Mouse (Mus musculus): ENCODE data around the gene Rundc3a.
"Not testable (repeated sequence)": the region's sequence is repeated elsewhere in the genome, so short reads cannot be mapped to it uniquely, and the experiment has no call there.

Gene Rundc3a

DNA sequence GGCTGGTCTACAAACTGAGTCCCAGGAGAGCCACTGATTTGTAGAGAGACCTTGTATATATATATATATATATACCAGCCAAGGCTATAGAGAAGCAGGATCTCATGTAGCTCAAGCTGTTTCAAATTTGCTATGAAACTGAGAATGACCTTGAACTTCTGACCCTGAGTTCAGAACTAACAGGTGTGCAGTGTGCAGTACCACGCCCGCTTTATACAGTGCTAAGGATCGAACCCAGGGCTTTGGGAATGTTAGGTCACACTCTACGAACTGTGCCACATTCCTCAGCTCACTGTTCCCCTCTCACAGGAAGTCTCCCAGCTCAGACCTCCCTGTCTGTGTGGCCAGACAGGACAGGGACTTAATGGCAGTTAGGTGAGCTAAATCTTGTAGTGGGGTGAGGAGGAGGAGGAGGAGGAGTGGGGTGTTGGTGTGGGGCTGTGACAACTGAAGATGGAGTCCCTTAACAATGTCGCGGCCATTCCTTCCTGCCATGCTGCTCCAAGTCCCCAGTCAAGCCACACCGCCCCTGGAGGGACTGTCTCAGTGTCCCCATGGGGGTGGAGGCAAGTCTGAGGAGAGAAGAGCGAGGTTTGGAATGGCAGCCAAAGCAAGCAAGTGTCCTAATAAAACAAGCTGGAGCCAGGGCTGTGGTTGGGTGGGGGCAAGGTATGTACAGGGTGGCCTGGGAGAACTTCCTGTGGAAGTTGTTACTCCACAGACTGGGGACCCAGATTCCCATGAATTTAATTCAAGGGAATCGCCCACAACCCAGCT lies 25.5 kb upstream of the Rundc3a start:
- intact Hi-C loops (cut with DNase I): no loop called here

DNA sequence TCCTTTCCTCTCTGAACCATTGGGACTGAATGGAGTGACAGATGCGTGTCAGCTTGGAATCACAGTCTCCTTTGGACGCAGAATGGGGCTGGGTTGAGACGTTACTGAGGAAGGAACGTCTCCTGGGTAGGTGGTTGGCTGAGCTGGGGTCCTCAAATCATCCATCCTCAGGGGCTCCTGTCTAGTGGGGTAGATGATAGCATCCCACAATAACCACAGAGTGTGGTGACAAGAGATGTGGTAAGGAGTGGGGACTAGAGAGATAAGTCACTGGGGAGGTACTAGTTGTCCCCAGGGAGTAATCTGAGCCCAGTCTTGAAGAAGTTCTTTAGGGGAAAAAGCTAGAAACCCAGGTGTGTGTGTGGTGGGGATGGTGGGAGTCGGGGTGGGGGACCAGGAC lies 24.9 kb upstream of the Rundc3a start:
- intact Hi-C loops (cut with DNase I): no loop called here

DNA sequence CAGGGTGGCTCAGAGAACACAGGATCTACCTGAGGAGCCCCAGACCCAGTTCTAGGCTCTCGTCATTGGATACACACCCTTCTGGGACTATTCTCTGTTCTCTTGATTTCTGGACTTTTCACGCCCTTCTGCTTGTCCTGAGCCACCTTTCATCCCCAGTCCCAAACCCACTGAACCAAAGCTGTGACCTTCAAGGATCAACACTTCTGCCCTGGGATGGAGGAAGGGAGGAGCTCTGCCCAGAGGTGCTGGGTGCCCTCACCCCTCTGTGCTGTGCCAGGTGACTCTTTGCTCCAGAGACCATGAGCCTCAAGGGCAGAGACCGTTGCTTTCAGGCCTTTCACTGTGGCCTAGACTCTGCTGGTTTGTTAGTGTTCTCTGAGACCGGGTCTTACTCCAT lies 23.9 kb upstream of the Rundc3a start:
- intact Hi-C loops (cut with DNase I): no loop called here

DNA sequence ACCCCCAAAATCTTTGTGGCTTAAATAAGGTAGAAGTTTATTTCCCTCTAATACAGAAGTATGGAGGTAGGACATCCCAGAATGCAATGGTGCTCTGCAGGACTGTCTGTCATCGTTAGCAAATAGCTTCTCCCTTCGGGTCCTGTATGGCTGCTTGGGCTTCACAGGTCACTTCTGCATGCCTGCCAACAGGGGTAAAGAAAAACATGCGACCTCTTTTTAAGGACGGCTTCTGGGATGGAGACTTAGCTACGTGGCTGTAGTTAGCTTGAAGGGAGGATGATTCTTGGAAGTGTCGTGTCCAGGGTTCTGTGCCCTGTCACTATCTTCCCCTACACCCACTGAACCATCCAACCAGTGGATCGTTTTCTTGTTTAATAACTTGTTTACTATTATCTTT lies 22.9 kb upstream of the Rundc3a start:
- intact Hi-C loops (cut with DNase I): no loop called here

DNA sequence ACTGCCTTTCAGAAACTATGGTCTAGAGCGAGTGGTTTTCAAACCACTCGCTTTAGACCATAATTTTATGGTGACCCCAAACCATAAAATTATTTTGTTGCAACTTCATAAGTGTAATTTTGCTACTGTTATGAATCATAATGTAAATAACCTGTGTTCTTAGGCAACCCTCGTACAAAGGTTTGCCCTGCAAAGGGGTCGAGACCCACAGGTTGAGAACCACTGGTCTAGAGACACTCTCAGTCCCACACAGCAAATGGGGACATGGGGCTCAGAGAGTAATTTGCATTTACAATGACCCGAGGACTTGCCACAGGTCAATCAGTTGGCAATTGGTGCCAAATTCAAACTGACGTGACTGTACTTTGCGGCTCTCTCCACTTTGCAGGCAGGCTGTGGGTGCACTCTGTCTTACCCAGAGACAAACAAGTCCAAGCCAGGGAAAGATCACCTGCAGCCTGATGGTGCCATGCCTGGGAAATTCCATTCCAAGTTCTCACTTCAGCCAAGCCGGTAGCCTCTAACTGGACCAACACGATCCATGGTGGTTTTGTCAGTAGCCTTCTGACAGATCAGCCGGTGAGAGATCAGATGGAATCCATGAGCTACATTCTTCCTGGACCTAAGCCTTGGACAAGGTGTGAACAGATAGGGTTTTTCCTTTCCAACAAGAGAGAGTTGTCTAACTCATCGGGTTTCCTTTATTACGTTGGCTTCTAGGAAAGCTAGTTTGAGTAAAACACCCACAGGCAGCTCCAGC lies 21.1 kb upstream of the Rundc3a start:
- intact Hi-C loops (cut with DNase I): no loop called here

DNA sequence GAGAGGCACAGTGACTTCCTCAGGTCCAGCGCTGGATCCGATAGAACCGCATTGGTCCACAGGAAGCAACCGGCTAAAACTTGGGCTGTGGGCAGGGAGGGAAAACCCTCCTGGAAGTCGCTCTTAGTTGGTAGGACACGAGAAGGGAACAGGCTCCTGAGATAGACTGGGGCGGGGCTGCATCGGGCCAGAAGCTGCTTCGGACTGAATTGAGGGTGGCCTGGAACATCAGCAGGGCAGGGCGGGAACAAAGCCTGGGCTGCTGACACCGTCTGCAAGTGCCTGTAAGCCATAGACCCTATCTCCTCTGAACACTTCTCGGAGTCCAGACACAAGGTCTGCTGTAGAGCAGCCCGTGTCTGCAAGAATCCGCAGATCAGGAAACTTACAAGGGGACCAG lies 20.3 kb upstream of the Rundc3a start:
- intact Hi-C loops (cut with DNase I): no loop called here

DNA sequence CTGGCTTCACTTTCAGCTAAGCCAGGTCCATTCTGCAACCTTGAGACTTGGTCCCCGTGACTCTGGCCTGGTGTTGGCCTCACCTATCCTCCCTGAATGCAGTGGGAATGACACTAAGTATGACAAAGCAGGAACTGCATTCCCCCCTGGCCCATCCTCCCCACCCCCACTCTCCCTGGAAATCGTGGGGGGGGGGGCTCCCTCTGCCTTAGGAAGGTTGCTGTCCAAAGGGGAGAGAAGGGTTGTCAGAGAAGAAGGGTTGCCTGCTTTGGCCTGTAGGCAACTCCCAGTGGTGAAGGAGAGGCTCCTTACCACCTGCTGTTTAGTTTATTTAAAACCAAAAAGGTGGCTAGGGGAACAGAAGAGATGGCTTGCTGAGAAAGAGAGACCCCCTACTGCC lies 19.6 kb upstream of the Rundc3a start:
- intact Hi-C loops (cut with DNase I): no loop called here

DNA sequence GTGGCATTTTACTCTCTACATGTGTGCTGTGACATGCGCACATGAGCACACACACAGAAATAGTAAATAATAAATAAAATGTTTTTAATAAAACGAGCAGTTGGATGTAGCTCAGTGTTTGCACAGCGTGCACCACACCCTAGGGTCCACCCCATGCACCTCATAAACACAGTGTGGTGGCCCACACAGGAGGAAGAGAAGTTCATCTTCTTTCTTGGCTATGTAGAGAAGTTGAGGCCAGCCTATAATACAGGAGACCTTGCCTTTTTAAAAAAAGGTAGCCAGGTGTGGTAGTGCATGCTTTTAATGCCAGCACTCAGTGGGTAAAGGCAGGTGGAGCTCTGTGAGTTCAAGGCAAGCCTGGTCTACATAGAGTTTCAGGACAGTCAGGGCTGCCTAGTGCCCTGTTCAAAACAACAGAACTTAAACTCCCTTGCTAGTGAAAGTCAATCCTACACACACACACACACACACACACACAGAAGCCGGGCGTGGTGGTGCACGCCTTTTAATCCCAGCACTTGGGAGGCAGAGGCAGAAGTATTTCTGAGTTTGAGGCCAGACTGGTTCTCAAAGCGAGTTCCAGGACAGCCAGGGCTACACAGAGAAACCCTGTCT lies 19.0 kb upstream of the Rundc3a start:
- intact Hi-C loops (cut with DNase I): no loop called here

DNA sequence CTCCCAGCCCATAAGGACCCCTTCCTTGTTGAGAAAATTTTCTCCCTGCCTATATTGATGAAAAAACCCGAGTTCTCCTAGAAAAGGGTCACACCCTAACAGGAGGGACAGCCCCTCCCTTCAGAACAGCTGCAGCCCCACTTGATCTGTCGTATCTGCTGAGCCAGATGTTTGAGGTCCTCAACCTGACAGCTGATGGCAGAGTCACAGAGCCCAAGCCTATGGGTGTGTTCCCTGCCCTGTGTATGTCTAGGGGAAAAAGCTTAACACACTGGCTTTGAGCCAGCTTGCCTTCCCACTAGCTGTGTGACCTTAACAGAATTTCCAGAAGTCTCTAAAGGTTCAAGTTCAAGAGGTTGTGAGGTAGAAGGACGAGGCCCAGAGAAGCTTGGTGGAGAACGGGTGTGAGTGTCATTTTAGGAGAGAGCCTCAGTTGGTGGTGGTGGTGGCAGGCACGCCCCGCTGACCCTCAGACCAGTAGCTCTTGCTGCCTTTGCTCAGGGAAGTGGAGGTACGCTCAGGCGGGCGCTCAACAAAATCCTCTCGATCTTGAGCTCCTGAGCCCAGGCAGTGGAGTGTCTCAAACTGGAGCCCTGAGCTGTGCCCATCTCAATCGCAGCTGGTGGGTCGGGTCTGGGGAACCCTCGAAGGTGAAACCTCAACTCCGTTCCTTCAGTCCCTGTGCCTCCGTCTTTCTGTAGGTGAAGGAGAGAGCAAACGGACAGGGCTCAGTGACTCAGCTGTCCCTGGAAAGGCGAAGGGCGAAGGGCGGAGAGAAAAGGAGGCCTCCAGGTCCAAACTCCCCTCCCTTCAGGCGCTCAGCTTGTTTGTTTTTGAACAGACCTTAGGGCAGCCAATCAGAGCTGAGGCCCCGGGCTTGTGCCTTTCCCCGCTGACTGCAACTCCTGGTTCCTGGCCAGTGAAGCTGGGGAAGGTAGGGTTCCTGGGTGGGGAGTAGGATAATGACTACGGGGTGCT lies 17.7 kb upstream of the Rundc3a start:
- intact Hi-C loops (cut with DNase I): loop anchor here (5.0 kb wide), 1 partner anchor 43 kb away; no protein-coding TSS in a partner anchor

DNA sequence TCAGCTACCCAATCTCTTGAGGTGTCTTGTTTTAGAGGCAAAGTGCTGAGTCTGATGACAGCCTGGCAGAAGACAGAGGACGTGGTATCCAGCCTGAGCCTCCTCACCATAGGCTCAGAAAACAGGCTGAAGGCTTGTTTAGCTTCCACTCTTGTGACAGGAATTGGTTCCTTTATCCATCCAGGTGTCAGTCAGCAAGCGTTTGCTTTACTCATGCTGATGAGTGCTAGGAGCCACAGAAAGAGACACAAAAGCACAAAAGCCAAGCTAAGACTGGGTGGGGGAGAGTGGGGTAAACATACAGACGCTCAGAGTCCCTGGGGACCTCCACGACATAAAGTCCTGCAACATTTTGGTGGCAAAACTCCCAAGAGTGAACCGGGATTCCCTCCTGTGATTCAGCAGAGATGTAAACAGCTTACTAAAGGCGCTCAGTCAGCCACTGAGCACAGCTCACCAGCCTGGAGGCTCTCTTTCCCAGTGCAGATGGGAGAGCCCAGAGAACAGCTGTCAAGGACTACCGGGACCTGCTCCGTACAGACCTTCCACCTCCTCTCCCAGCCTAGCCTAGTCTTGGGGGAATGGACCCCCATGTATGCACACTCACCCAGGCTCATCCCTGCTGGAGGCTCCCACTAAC lies 16.9 kb upstream of the Rundc3a start:
- intact Hi-C loops (cut with DNase I): loop anchor here (5.0 kb wide), 1 partner anchor 44 kb away; no protein-coding TSS in a partner anchor

DNA sequence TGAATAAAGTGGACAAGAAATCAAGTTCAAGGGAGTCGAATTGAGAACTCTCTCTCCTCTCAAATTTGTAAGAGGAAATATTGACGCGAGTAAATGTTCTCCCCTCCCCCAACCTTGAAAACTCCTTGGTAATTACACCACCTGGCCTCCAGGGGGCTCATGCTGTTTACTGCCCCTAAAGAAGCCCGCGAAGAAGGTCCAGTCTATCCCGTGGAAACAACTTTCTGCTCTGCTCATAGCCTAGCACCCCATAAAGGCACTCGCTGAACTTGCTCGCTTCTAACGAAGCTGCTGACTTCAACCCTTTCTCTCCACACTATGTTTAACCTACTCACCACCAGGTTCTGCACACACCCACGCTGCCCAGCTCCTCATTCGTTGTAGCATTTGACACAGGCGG lies 16.0 kb upstream of the Rundc3a start:
- intact Hi-C loops (cut with DNase I): loop anchor here (5.0 kb wide), 1 partner anchor 45 kb away; no protein-coding TSS in a partner anchor

DNA sequence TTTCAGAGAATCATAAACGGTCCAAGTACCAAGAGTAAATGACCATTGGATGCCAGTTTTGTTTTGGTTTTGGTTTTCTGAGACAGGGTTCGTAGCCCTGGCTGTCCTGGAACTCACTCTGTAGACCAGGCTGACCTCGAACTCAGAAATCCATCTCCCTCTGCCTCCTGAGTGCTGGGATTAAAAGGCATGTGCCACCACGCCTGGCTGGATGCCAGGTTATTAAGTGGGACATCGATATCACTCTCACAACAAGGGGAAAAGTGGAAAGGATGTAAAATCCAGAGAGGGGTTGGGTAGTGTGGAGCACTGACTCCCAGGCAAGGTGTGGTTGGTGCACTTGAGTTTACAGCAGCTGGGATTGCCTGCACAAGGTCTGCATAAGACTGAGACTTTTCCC lies 13.1 kb upstream of the Rundc3a start:
- intact Hi-C loops (cut with DNase I): no loop called here

DNA sequence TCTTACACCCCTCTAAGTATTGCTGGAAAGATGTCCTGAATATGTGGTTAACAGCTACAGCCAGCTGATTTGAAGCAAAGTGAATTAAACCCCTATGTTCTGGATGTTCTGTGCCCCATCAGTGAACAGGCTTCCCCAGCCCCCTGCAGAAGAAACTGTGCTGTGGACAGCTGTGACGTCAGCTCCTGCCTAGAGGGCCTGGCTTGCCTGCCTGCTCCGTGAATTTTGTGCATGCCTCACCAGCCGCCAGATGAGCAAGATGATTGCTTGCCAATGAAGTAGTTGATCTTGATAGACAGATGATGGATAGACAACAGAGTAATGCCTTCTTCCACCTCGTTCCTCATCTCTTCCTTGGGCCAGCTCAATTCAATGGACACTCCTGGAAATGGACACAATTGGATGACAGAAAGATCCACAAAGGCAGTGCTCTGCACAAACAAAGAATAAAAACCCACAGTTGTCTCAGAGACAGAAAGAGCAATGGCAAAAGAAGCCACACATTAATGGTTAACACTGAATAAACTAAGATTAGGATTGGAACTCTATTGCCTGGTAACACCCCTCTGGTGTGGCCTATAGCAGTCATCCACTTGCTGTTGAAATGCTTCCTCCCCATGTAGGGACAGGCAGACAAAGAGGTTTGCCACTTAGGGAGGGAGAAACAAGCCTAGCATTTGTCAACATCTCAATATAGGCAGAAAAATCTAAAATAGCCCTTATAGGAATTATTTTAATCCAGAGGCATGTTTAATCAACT lies 11.7 kb upstream of the Rundc3a start:
- intact Hi-C loops (cut with DNase I): no loop called here

DNA sequence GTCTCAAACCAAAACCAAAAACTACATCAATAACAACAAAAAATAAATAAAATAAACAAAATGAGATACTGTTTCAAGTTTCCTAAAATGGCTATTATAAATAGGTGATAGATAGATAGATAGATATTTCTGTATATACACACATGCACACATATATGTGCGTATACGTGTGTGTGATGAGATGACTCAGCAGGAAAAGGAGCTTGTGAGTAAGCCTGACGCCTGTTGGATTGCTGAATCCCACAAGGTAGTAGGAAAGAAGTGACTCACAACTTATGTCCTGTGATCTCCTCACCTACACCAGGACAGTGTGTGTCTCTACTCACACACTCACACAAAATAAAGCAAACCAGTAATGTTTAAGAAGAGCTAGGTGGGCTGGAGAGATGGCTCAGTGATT lies 10.4 kb upstream of the Rundc3a start:
- intact Hi-C loops (cut with DNase I): no loop called here

DNA sequence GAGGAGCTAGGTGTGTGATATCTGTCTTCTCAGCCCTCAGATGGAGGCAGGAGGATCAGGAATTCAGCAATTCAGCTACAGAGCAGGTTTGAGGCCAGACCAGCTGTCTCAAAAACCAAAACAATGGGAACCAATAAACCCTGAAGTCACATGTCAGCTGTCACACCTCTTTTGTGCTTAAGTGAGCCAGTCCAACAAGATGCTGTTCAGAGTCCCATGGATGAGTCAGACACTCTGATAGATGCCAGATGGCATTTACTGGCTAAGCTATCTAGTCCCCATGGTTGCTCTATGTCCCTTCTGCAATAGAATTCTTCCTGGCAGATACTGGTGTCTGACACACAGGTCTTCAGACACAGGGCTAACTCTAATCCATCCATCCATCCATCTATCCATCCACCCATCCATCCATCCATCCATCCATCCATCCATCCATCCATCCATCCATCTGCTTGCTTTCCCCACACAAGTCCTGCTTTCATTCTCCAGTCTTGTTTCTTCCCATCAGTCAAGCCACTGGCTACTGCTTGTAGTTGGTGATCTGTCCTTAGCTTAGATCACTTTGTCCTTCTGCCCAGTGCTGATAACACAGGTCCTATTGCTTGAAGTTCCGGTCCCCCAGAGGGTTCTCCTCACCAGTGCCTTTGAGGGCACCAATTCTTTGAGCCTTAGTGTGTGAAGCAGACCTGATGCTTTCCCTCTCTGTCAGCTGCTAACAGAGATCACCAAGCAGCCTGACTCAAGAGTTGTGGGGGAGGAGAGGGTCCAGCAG lies 9.7 kb upstream of the Rundc3a start:
- intact Hi-C loops (cut with DNase I): no loop called here

DNA sequence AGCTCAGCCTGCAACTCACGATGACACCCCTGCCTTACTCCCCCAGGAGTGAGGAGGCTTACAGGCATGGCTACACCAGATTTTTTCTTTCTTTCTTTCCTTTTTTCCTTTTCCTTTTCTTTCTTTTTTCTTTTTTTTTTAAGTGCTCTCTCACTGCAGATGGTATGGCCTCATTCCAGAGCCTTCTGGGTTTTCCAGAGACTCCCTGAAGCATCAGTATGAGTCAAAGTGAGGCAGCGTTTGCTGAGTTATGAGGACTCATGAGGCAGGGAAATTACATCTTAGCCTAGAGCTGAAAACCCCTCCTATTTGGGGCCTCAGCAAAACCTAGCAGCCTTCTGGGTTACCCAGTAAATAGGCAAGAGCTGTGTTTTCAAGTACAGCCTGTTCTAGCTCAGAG lies 8.8 kb upstream of the Rundc3a start:
- intact Hi-C loops (cut with DNase I): no loop called here

DNA sequence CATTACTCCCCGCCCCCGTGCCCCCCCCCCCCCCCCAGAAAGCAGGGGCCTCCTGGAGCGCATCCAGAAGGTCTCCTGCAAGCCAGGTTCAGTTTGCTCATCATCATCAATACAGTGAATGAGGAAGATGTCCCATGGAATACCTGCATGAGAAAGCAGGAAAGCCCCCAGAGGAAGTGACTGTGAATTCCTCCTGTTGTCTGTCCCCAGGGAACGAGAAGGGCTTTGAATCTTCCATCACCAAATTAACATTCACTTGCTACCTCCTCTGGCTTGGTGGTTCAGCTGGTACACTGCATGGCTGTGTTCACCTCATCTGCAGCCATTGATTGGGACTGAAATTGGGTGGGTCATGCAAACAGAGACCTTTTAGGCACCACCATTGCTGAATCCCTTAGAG lies 8.1 kb upstream of the Rundc3a start:
- intact Hi-C loops (cut with DNase I): no loop called here

DNA sequence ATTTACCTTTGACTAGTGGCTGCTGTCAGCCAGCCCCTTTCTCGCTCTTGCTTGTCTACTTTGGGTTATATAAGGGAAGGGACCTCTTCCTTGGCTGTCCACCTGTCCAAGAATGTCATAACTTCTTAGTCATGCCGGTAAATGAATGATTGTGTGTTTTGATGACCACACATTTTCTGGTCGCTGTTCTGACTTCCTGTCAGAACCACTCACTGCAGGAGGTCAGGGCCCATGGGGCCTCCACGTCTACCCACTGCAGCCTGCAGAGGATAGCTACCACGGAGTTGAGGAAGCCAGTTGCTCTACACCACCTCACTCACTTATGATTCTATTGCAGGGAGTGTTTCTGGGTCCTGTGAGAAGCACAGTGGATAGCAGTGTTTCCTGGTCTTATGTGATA lies 7.1 kb upstream of the Rundc3a start:
- intact Hi-C loops (cut with DNase I): no loop called here

DNA sequence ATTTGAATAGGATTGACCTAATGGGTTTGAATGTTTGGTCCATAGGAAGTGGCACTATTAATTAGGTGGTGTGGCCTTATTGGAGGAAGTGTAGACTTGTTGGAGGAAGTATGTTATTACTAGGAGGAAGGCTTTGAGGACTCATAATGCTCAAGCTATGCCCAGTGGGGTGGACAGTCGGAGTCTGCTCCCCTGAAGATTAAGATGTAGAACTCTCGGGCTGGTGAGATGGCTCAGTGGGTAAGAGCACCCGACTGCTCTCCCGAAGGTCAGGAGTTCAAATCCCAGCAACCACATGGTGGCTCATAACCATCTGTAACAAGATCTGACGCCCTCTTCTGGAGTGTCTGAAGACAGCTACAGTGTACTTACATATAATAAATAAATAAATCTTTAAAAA lies 3.8 kb upstream of the Rundc3a start:
- intact Hi-C loops (cut with DNase I): not testable (repeated sequence)
